Mouse (Mus musculus) embryonic facial prominence, embryonic 14.5 days (tissue): ENCODE measurements around the gene 1110008L16Rik. TPM values are rescaled to one million over a fixed set of nuclear protein-coding genes. Genes with fewer than 3 reads are reported as not detected.

ENCODE experiments used
- ATAC-seq: fragments of 200-750 bp; cut with Nextera tagmentation; 2 replicates; pipeline ENCODE4 v1.8.0; 2017; ENCODE audit warnings: low read depth, moderate number of reproducible peaks, moderate TSS enrichment
- DNase-seq: peaks from one replicate; pipeline ENCODE4 v3.0.0-alpha.2; 2015; ENCODE audit warnings: low spot score
- H3K27ac ChIP-seq: fragments of 300-500 bp; sonication (generic); replicated peaks from 2 replicates; pipeline ENCODE4 v1.5.1; 2014; ENCODE audit warnings: low read depth, mild to moderate bottlenecking, low read length, moderate library complexity
- H3K27me3 ChIP-seq: fragments of 300-500 bp; sonication (generic); replicated peaks from 2 replicates; pipeline ENCODE4 v1.6.1; 2014; ENCODE audit warnings: low read length; ENCODE audit not compliant: control insufficient read depth, insufficient read depth
- H3K36me3 ChIP-seq: fragments of 300-500 bp; sonication (generic); 2 replicates; pipeline ENCODE4 v1.6.1; 2014; ENCODE audit warnings: low read length, mixed read lengths; ENCODE audit not compliant: control insufficient read depth, insufficient read depth
- H3K4me1 ChIP-seq: fragments of 300-500 bp; sonication (generic); 2 replicates; pipeline ENCODE4 v1.6.1; 2014; ENCODE audit warnings: antibody characterized with exemption, low read length; ENCODE audit not compliant: control insufficient read depth, insufficient read depth
- H3K4me2 ChIP-seq: fragments of 300-500 bp; sonication (generic); 2 replicates; pipeline ENCODE4 v1.6.1; 2014; ENCODE audit warnings: low read depth, mild to moderate bottlenecking, low read length, moderate library complexity, mixed read lengths
- H3K4me3 ChIP-seq: fragments of 300-500 bp; sonication (generic); 2 replicates; pipeline ENCODE4 v1.5.1; 2014; ENCODE audit warnings: low read depth, mild to moderate bottlenecking, low read length
- H3K9ac ChIP-seq: fragments of 300-500 bp; sonication (generic); 2 replicates; pipeline ENCODE4 v1.6.1; 2014; ENCODE audit warnings: low read depth, mild to moderate bottlenecking, low read length, moderate library complexity, mixed read lengths
- H3K9me3 ChIP-seq: fragments of 300-500 bp; sonication (generic); 2 replicates; pipeline ENCODE4 v1.6.1; 2016; ENCODE audit warnings: low read length; ENCODE audit not compliant: control insufficient read depth
- WGBS: fragments of 180-500 bp; shearing (Covaris S2); extraction: QIAGEN DNeasy Blood & Tissue Kit; methylation state at CpG from one replicate; pipeline ENCODE4 v1.1.7; 2014; 5-methylcytosine and 5-hydroxymethylcytosine counted together
- polyA plus RNA-seq: library from polyadenylated mRNA; unstranded; fragments of >200 nt; fragmentation: Nextera tagmentation; extraction: Ambion mirVana; gene quantifications from 2 replicates; pipeline ENCODE4 v1.2.1, GENCODE M21; 2014

1110008L16Rik gene
- polyA plus RNA-seq, 1 experiment from 2014 or later: 12.1 TPM

- Histone ChIP-seq H3K4me1 (peaks cover under 1% of the 10 kb centered on the region; the same call in 1 of the 2 replicates), H3K4me3 (no peak overlapping the region), H3K27me3 (no peaks in the 10 kb centered on the region), H3K9ac (no peak overlapping the region), H3K36me3 (no peaks in the 10 kb centered on the region), H3K9me3 (no peaks in the 10 kb centered on the region), H3K27ac (no peak overlapping the region), H3K4me2 (no peak overlapping the region)
- DNase-seq: peak; percentile 36
- ATAC-seq: peak; percentile 50; the same call in 1 of the 2 replicates
- 59% methylated on average over 6 of the region's 6 CpGs for WGBS
These were observed 54.0 kb downstream of the 1110008L16Rik start for GRCm38 (mm10) chr12:55353423-55353822.

- WGBS: 48% methylated on average over 4 of the region's 4 CpGs
- H3K27me3 ChIP-seq: no peaks in the 10 kb centered on the region
- DNase-seq: peak; percentile 41
- no peak overlapping the region for H3K9ac ChIP-seq
- no peak overlapping the region for H3K27ac ChIP-seq
- no peaks in the 10 kb centered on the region for H3K9me3 ChIP-seq
- ATAC-seq: peak; percentile 60; the same call in 1 of the 2 replicates
- peaks cover 3% of the 10 kb centered on the region; the same call in 1 of the 2 replicates for H3K4me1 ChIP-seq
- no peaks in the 10 kb centered on the region for H3K36me3 ChIP-seq
- no peak overlapping the region for H3K4me2 ChIP-seq
- no peak overlapping the region for H3K4me3 ChIP-seq
These were observed 55.5 kb downstream of the 1110008L16Rik start for GRCm38 (mm10) chr12:55354904-55355303.

GRCm38 (mm10) chr12:55357303-55357702 lies 57.9 kb downstream of the 1110008L16Rik start:
- Histone ChIP-seq H3K4me2 (no peak overlapping the region), H3K36me3 (no peaks in the 10 kb centered on the region), H3K4me1 (peaks cover 3% of the 10 kb centered on the region; the same call in 1 of the 2 replicates), H3K9ac (no peak overlapping the region), H3K4me3 (no peak overlapping the region), H3K9me3 (no peaks in the 10 kb centered on the region), H3K27me3 (no peaks in the 10 kb centered on the region), H3K27ac (no peak overlapping the region)
- DNase-seq (no peak), ATAC-seq (no peak)
- WGBS: 60% methylated on average over 1 of the region's 1 CpGs

GRCm38 (mm10) chr12:55360929-55361328 lies 61.6 kb downstream of the 1110008L16Rik start:
- H3K4me2 ChIP-seq: no peak overlapping the region
- peaks cover 3% of the 10 kb centered on the region; the same call in 1 of the 2 replicates for H3K4me1 ChIP-seq
- DNase-seq: no peak
- H3K9ac ChIP-seq: no peak overlapping the region
- ATAC-seq: no peak
- no peak overlapping the region for H3K27ac ChIP-seq
- 77% methylated on average over 5 of the region's 5 CpGs for WGBS
- no peaks in the 10 kb centered on the region for H3K9me3 ChIP-seq
- H3K27me3 ChIP-seq: no peaks in the 10 kb centered on the region
- no peaks in the 10 kb centered on the region for H3K36me3 ChIP-seq
- H3K4me3 ChIP-seq: no peak overlapping the region

- DNase-seq (no peak), ATAC-seq (no peak)
- Histone ChIP-seq H3K36me3 (no peaks in the 10 kb centered on the region), H3K4me1 (no peaks in the 10 kb centered on the region), H3K9me3 (no peaks in the 10 kb centered on the region), H3K4me3 (no peak overlapping the region), H3K4me2 (no peak overlapping the region), H3K9ac (no peak overlapping the region), H3K27ac (no peak overlapping the region), H3K27me3 (no peaks in the 10 kb centered on the region)
- WGBS: 60% methylated on average over 2 of the region's 2 CpGs
These were observed 65.7 kb downstream of the 1110008L16Rik start for GRCm38 (mm10) chr12:55365083-55365482.

GRCm38 (mm10) chr12:55372424-55373055 lies 73.2 kb downstream of the 1110008L16Rik start:
- no peaks in the 10 kb centered on the region for H3K9me3 ChIP-seq
- no peak overlapping the region for H3K27ac ChIP-seq
- DNase-seq (no peak), ATAC-seq (no peak)
- H3K4me1 ChIP-seq: no peaks in the 10 kb centered on the region
- H3K4me3 ChIP-seq: no peak overlapping the region
- no peak overlapping the region for H3K9ac ChIP-seq
- no peaks in the 10 kb centered on the region for H3K36me3 ChIP-seq
- no peak overlapping the region for H3K4me2 ChIP-seq
- 77% methylated on average over 3 of the region's 3 CpGs for WGBS
- H3K27me3 ChIP-seq: no peaks in the 10 kb centered on the region

- no peak overlapping the region for H3K9ac ChIP-seq
- no peaks in the 10 kb centered on the region for H3K27me3 ChIP-seq
- no peaks in the 10 kb centered on the region for H3K9me3 ChIP-seq
- H3K4me1 ChIP-seq: no peaks in the 10 kb centered on the region
- no peak overlapping the region for H3K4me2 ChIP-seq
- ATAC-seq (no peak), DNase-seq (no peak)
- H3K4me3 ChIP-seq: no peak overlapping the region
- 85% methylated on average over 16 of the region's 16 CpGs for WGBS
- 0 out of 2 replicates have a peak, but pooled peaks cover 3% of the 10 kb centered on the region for H3K36me3 ChIP-seq
- H3K27ac ChIP-seq: no peak overlapping the region
These were observed 77.7 kb downstream of the 1110008L16Rik start for GRCm38 (mm10) chr12:55376956-55377609.

GRCm38 (mm10) chr12:55377610-55377980 lies 78.2 kb downstream of the 1110008L16Rik start:
- no peaks in the 10 kb centered on the region for H3K4me1 ChIP-seq
- no peak for ATAC-seq
- no peak overlapping the region for H3K4me2 ChIP-seq
- H3K36me3 ChIP-seq: 0 out of 2 replicates have a peak, but pooled peaks cover 3% of the 10 kb centered on the region
- H3K9me3 ChIP-seq: no peaks in the 10 kb centered on the region
- H3K9ac ChIP-seq: no peak overlapping the region
- H3K27ac ChIP-seq: no peak overlapping the region
- DNase-seq: no peak
- no peaks in the 10 kb centered on the region for H3K27me3 ChIP-seq
- 74% methylated on average over 6 of the region's 6 CpGs for WGBS
- H3K4me3 ChIP-seq: no peak overlapping the region
